Mouse (Mus musculus) ES-Bruce4 (cell line): ENCODE measurements around the gene Kti12.

Source experiments
- CTCF ChIP-seq: IDR thresholded peaks from one replicate; pipeline ENCODE4 v1.8.1; 2011; ENCODE audit warnings: low read depth, low read length
- EP300 ChIP-seq: IDR thresholded peaks from 2 replicates; pipeline ENCODE4 v1.6.1; 2011; ENCODE audit warnings: low read depth, low read length; ENCODE audit not compliant: insufficient read depth
- POLR2A ChIP-seq: IDR thresholded peaks from one replicate; pipeline ENCODE4 v1.8.1; 2011; ENCODE audit warnings: low read length; ENCODE audit not compliant: insufficient read depth

- TF ChIP-seq POLR2A (no peak), CTCF (no peak), EP300 (no peak)
Measured at GRCm38 (mm10) chr4:108877901-108878300, 30.3 kb downstream of the Kti12 start.
